Mouse (Mus musculus) adrenal gland, postnatal 36 days (tissue): Measurements from ENCODE around the gene Clasp2. TPM values are rescaled to one million over a fixed set of nuclear protein-coding genes. Genes with fewer than 3 reads are reported as not detected.
A peak's percentile ranks its signal among the peaks of the same experiment; 100 is the strongest.
"Not testable (repeated sequence)": the region's sequence is repeated elsewhere in the genome, so short reads cannot be mapped to it uniquely, and the experiment has no call there.

Experiments
- DNase-seq, 2 experiments: peaks; one replicate each; pipeline ENCODE4 v3.0.0; 2021; ENCODE audit warnings: mixed read lengths in 1 of 2
- total RNA-seq, 2 experiments: library from RNA; stranded (reverse); gene quantifications; 2 replicates each; pipeline ENCODE4 v1.2.3; 2021

The Clasp2 gene
- total RNA-seq, 2 experiments from 2014 or later: 134 to 261 TPM

- DNase-seq: no peak
These were observed 80.9 kb downstream of the Clasp2 start for GRCm38 (mm10) chr9:113822150-113822549.

- no peak for DNase-seq
These were observed 87.4 kb downstream of the Clasp2 start for GRCm38 (mm10) chr9:113828719-113829118.

- no peak for DNase-seq
These were observed 88.9 kb downstream of the Clasp2 start for GRCm38 (mm10) chr9:113830219-113830618.

- no peak for DNase-seq
These were observed 92.2 kb downstream of the Clasp2 start for GRCm38 (mm10) chr9:113833481-113833880.

- DNase-seq: no peak
These were observed 95.7 kb downstream of the Clasp2 start for GRCm38 (mm10) chr9:113837001-113837400.

- DNase-seq: no peak
These were observed 96.2 kb downstream of the Clasp2 start for GRCm38 (mm10) chr9:113837461-113837860.

- DNase-seq: no peak
These were observed 102.8 kb downstream of the Clasp2 start for GRCm38 (mm10) chr9:113844029-113844428.

- DNase-seq: no peak
These were observed 114.2 kb downstream of the Clasp2 start for GRCm38 (mm10) chr9:113855441-113855840.

GRCm38 (mm10) chr9:113857281-113857928 is 116.1 kb downstream of the Clasp2 start:
- DNase-seq: no peak

GRCm38 (mm10) chr9:113857929-113858440 is 116.7 kb downstream of the Clasp2 start:
- peak in 1 of 2 experiments; percentile 34 for DNase-seq

GRCm38 (mm10) chr9:113859420-113859819 is 118.1 kb downstream of the Clasp2 start:
- DNase-seq: peak; percentile 76 to 86

- DNase-seq: no peak
These were observed 122.2 kb downstream of the Clasp2 start for GRCm38 (mm10) chr9:113863370-113863999.

GRCm38 (mm10) chr9:113867951-113868350 is 126.7 kb downstream of the Clasp2 start:
- DNase-seq: no peak

GRCm38 (mm10) chr9:113894903-113895302 is 153.6 kb downstream of the Clasp2 start:
- no peak for DNase-seq

- DNase-seq: peak in 1 of 2 experiments; percentile 18
These were observed 161.9 kb downstream of the Clasp2 start for GRCm38 (mm10) chr9:113903136-113903535.

- not testable (repeated sequence) for DNase-seq
These were observed 163.0 kb downstream of the Clasp2 start for GRCm38 (mm10) chr9:113904315-113904714.

- DNase-seq: no peak
These were observed 174.5 kb downstream of the Clasp2 start for GRCm38 (mm10) chr9:113915789-113916188.

GRCm38 (mm10) chr9:113922677-113923076 is 181.4 kb downstream of the Clasp2 start:
- DNase-seq: no peak

GRCm38 (mm10) chr9:113924883-113925282 is 183.6 kb downstream of the Clasp2 start:
- DNase-seq: no peak

GRCm38 (mm10) chr9:113928591-113928990 is 187.3 kb downstream of the Clasp2 start:
- no peak for DNase-seq

- DNase-seq: peak; percentile 16 to 26
These were observed 188.4 kb downstream of the Clasp2 start for GRCm38 (mm10) chr9:113929676-113930075.

GRCm38 (mm10) chr9:113930534-113931374 is 189.5 kb downstream of the Clasp2 start, which contains the start of gene Ubp1:
Gene Ubp1, plus strand, starts transcription at chr9:113930934.
- DNase-seq: peak; percentile 97
